Mouse (Mus musculus) embryo, embryonic 11 days (tissue): ENCODE data around the gene Gm7697.
"Not testable (repeated sequence)": the region's sequence is repeated elsewhere in the genome, so short reads cannot be mapped to it uniquely, and the experiment has no call there.

ENCODE experiments used
- DNase-seq: peaks from one replicate; pipeline ENCODE4 v3.0.0-alpha.2; 2015

The Gm7697 gene

DNA sequence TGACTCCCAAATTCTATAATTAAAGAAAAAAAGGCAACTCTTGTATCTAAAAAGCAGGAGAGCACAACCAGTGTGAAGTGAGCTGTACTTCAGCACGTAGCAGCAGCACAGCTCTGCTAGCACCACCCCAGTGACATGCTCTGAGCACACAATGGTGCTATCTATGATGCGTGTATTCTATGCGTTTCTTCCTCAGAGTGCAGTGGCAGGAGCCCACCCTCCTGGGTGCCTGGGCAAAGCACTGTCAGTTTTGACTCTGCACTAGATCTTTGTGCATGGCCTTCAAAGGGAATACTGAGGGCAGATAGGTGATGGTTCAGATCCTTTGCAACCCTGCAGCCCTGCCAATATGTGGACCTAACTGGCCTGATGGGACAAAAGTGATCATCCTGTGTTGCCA lies at the start of gene Gm7697:
Gm7697 (minus strand) TSS at position 101 of the 400 bp plus-strand sequence.
- not testable (repeated sequence) for DNase-seq

DNA sequence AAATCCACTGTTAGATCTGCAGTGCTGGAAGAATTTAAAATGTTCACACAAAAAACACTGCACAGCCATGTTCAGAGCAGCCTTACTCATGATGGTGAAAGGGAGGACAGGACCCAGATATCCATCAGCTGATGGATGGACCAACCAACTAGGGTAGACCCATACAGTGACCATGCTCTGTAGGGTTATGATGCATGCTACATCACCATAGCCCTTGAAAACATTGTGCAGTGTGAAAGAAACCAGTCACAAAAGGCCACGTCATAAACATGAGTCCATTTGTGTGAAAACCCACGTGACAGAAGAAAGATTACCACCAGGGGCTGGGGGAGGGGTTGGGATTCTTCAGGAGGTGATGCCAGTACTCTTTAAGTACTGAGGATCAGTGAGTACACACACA lies 28.5 kb upstream of the Gm7697 start:
- not testable (repeated sequence) for DNase-seq

DNA sequence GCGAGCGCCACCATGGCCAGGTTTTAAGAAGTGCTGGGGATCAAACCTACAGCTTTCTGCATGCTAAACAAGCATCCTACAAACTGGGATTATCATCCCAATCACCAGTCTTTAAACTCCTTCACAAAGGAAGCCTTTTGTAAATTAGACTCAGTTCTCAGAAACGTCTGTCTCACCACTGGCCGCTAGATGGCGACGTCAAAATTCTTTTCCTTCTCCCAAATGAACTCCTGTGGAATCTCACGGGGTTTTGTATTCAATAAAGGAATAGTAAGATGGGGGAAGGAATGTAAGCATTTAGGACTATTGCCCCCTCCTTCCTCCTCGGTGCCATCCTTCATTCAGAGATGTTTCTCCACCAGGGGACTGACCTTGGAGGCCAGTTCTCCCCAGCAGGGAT lies 26.8 kb upstream of the Gm7697 start:
- DNase-seq = peak; percentile 55

DNA sequence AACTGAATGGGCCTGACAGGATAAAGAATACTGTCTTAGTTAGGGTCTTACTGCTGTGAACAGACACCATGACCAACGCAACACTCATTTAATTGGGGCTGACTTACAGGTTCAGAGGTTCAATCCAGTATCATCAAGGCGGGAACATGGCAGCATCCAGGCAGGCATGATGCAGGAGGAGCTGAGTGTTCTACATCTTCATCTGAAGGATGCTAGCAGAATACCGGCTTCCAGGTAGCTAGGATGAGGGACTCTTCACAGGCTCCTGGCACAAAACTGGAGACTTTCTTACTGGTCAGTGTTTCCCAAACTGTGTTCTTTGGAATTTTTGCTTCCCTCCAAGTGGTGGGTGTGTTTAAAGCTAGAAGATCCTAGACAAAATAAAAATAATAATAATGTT lies 25.3 kb upstream of the Gm7697 start:
- not testable (repeated sequence) for DNase-seq

DNA sequence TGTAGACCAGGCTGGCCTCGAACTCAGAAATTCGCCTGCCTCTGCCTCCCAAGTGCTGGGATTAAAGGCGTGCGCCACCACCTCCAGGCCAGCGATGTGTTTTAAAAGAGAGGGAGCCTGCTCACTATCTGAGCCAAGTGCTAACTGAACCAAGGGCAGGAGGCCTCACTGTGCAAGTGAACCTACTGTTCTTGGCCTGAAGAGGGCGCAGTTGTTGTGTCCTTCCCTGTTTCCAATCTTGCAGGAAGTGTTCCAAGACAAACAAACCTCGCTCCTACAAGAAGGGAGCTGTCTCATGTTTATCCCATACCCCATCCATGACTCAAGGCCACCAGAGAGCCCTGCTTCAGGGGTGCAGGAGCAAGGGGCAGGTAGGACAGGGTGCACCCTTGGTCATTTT lies 24.4 kb upstream of the Gm7697 start:
- DNase-seq = peak; percentile 21

DNA sequence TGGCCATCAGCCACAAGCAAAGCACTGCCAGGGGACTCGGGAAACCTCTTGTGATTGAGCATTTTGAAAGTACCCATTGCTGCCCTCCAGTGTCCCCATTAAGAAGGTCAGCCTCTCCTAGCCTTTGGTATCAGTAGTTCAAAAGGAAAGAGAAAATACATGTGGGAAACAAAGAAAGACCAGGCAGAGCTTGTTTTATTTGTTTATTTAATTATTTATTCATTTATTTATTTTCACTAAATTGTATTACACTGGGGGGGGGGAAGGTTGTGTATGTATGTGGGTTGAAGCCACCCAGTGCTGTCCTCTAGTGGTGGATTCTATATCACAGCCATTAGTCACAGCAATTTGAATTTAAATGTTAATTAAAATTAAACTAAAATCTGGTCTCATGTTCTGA lies 22.2 kb upstream of the Gm7697 start:
- not testable (repeated sequence) for DNase-seq

DNA sequence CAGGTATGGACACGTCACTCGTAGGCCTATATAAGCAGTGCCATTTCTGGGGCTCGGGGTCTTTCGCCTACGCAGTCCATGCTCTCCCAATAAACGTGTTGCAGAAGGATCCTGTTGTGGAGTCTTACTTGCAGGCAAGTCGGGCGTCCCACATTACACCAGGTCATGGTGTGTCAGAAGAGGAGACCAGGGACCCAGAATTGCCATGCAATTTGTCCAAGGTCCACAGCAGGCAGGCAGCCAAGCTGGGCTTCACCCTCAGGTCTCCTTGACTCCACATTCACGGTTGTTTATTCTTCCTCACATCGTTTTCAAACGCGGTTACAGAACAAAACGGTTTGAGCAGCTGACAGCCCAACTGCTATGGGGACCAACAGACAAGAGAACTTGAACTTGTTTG lies 21.7 kb upstream of the Gm7697 start:
- not testable (repeated sequence) for DNase-seq

DNA sequence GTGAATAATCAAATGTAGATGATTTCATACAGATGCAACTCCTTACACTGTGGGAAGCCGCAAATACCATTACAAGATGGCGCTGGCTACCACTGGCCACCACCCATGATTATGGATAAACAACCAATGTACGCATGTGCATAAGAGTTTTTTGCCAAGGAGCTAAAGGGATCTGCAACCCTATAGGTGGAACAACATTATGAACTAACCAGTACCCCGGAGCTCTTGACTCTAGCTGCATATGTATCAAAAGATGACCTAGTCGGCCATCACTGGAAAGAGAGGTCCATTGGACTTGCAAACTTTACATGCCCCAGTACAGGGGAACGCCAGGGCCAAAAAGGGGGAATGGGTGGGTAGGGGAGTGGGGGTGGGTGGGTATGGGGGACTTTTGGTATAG lies 21.2 kb upstream of the Gm7697 start:
- not testable (repeated sequence) for DNase-seq

DNA sequence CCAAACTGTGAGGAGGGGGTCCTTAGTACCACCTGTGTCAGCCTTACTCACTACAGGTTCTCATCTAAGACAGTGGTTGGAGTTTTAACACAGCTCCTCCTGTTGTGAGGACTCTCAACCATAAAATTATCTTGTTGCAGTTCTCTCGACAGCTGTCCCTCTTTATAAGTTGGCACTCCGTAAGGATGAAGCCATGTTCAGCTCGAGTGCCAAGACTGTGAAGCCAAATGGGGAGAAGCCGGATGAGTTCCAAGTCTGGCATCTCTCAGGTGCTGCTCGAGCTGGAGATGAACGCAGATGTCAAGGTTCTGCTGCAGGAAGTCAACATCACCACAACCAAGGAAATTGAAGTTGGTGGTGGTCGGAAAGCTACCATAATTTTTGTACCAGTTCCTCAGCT lies 18.0 kb upstream of the Gm7697 start:
- DNase-seq = not testable (repeated sequence)

DNA sequence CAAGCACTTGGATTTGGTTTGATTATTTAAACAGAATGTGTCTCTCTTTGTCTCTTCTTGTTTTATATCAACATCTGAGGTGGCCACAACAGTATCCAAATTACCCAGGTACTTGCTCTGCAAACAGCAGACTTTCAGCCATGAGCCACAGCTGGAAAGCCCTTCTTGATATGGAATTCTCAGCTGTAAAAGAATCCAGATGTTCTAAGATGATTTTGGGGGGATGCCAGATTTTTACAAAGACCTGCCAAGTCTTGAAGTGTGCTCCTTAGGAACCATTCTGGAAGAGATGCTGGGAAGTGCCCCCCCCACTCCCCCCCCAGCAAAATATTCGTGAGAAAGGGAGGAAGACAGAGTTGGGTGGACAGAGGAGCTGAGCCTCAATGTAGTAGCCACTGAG lies 17.6 kb upstream of the Gm7697 start:
- not testable (repeated sequence) for DNase-seq

DNA sequence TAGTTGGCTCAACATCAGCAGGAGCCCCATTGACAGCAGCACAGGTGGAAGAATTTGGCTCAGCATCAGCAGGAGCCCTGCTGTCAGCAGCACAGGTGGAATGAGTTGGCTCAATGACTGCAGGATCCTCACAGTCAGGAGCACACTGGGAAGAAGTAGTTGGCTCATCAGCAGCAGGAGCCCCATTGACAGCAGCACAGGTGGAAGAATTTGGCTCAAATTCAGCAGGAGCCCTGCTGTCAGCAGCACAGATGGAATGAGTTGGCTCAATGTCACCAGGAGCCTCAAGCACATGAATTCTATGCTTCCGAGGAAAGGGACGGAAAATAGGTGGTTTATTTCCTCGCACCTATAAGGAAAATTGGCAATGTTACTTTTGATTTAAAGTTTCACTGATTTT lies 47.8 kb downstream of the Gm7697 start:
- DNase-seq = not testable (repeated sequence)

DNA sequence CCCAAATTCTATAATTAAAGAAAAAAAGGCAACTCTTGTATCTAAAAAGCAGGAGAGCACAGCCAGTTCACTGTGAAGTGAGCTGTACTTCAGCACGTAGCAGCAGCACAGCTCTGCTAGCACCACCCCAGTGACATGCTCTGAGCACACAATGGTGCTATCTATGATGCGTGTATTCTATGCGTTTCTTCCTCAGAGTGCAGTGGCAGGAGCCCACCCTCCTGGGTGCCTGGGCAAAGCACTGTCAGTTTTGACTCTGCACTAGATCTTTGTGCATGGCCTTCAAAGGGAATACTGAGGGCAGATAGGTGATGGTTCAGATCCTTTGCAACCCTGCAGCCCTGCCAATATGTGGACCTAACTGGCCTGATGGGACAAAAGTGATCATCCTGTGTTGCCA lies 69.3 kb downstream of the Gm7697 start, which contains the start of gene Gm9495:
Gm9495 (minus strand) TSS at position 101 of the 400 bp plus-strand sequence.
- not testable (repeated sequence) for DNase-seq
